Mouse (Mus musculus) heart, adult 2 months (tissue): ENCODE results near the gene E330034G19Rik.

Source experiments
- CTCF ChIP-seq: fragments of 200-600 bp; IDR thresholded peaks from 2 replicates; pipeline ENCODE4 v1.8.1; 2022; ENCODE audit warnings: antibody characterized with exemption, mild to moderate bottlenecking, moderate library complexity
- EP300 ChIP-seq: fragments of 200-500 bp; IDR thresholded peaks from 2 replicates; pipeline ENCODE4 v1.6.1; 2011; ENCODE audit warnings: low read depth, low read length, control low read depth; ENCODE audit not compliant: insufficient read depth
- POLR2A ChIP-seq: fragments of 200-500 bp; IDR thresholded peaks from 2 replicates; pipeline ENCODE4 v1.6.1; 2011; ENCODE audit warnings: mild to moderate bottlenecking, low read depth, low read length, control low read depth; ENCODE audit not compliant: insufficient read depth

- TF ChIP-seq CTCF (no peak), POLR2A (no peak), EP300 (no peak)
Observed at GRCm38 (mm10) chr14:24306667-24307066, 13.7 kb downstream of the E330034G19Rik start.
